Mouse (Mus musculus): Measurements from ENCODE around the gene Vmn2r35. TPM values are rescaled to one million over a fixed set of nuclear protein-coding genes. Genes with fewer than 3 reads are reported as not detected.
"Not testable (repeated sequence)": the region's sequence is repeated elsewhere in the genome, so short reads cannot be mapped to it uniquely, and the experiment has no call there.

The Vmn2r35 gene
- polyA plus RNA-seq (2015; fragmentation: Nextera tagmentation; extraction: Ambion mirVana), result not detected in 2 replicates

DNA sequence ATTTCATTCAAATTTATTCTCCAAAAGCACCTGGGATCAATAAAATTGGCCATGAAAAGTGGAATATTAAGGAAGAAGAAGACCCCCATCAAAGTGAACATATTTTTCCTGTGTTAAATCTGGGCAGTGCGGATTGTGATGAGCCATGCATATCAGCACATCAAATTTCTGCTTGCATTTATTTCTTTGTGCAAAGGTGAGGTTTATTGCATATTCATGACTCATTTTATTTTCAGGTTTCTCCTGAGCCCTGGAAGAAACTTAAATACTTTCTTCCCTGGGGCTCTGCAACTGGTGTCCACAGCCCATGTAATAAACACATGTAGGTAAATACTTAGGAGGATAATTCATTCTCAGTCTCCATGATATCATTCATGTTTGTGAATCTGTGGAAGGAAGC, at the start of gene Vmn2r35:
Vmn2r35 (minus strand) TSS at position 101 of the 400 bp plus-strand sequence.
- H3K9me3 ChIP-seq (ENCODE audit: control insufficient read depth, low read length); ATAC-seq; H3K9ac ChIP-seq (ENCODE audit: low read depth, low read length); H3K4me2 ChIP-seq (ENCODE audit: low read length); H3K36me3 ChIP-seq (ENCODE audit: control insufficient read depth, insufficient read depth, low read length); H3K27me3 ChIP-seq (replicated peaks; ENCODE audit: control insufficient read depth, insufficient read depth, low read length); H3K27ac ChIP-seq (ENCODE audit: low read depth, low read length); H3K4me3 ChIP-seq (ENCODE audit: low read length); H3K4me1 ChIP-seq (ENCODE audit: control insufficient read depth, insufficient read depth, low read depth, low read length): not testable (repeated sequence)
- WGBS, result no CpG with 5 or more reads among the region's 1 CpGs

DNA sequence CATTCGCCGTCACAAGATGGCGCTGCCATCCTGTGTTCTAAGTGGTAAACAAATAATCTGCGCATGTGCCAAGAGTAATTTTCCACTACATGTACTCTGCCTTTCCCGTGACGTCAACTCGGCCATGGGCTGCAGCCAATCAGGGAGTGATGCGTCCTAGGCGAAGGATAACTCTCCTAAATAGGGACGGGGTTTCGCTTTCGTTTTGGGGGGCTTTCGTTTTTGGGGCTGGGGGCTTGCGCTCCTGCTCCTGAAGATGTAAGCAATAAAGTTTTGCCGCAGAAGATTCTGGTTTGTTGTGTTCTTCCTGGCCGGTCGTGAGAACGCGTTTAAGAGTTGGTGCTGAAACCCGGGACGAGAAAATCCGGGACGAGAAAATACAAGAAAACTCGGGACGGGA, 25.5 kb downstream of the Vmn2r35 start:
- not testable (repeated sequence) for H3K36me3 ChIP-seq (ENCODE audit: control insufficient read depth, insufficient read depth, low read length); H3K4me2 ChIP-seq (ENCODE audit: low read length); ATAC-seq; H3K27me3 ChIP-seq (replicated peaks; ENCODE audit: control insufficient read depth, insufficient read depth, low read length); H3K9ac ChIP-seq (ENCODE audit: low read depth, low read length); H3K4me1 ChIP-seq (ENCODE audit: control insufficient read depth, insufficient read depth, low read depth, low read length); H3K9me3 ChIP-seq (ENCODE audit: control insufficient read depth, low read length); H3K27ac ChIP-seq (ENCODE audit: low read depth, low read length); H3K4me3 ChIP-seq (ENCODE audit: low read length)
- WGBS, result 87% methylated on average over 3 of the region's 25 CpGs

Other genes with a start within 250 kb of the Vmn2r35 start
- not detected in 2 replicates for gene Vmn2r34, start 130.4 kb downstream of the Vmn2r35 start, polyA plus RNA-seq (2015; fragmentation: Nextera tagmentation; extraction: Ambion mirVana)
- gene Vmn2r36, start 82.6 kb upstream of the Vmn2r35 start, polyA plus RNA-seq (2015; fragmentation: Nextera tagmentation; extraction: Ambion mirVana), result not detected in 2 replicates

Data from hindbrain, embryonic 16.5 days (tissue).